Mouse (Mus musculus): ENCODE results near the gene Atp6v0c. TPM values are rescaled to one million over a fixed set of nuclear protein-coding genes. Genes with fewer than 3 reads are reported as not detected.

Atp6v0c gene
- polyA plus RNA-seq (2017; shearing (Covaris generic)) = 100 to 1,000 TPM; 213 to 271 TPM

- peak; percentile 88 for ATAC-seq
Observed at GRCm38 (mm10) chr17:24169317-24170065, at the start of gene Atp6v0c. Gene Atp6v0c (minus strand): TSS chr17:24169702.

GRCm38 (mm10) chr17:24216836-24217235 lies 47.3 kb upstream of the Atp6v0c start:
- no peak for ATAC-seq

- ATAC-seq = no peak
Observed at GRCm38 (mm10) chr17:24213186-24213585, 43.7 kb upstream of the Atp6v0c start.

- ATAC-seq = no peak
Observed at GRCm38 (mm10) chr17:24212441-24213018, 43.0 kb upstream of the Atp6v0c start.

- peak; percentile 73 for ATAC-seq
Observed at GRCm38 (mm10) chr17:24211631-24212440, 42.3 kb upstream of the Atp6v0c start.

GRCm38 (mm10) chr17:24210591-24210990 lies 41.1 kb upstream of the Atp6v0c start:
- ATAC-seq = no peak

GRCm38 (mm10) chr17:24209916-24210240 lies 40.4 kb upstream of the Atp6v0c start:
- ATAC-seq = no peak

- no peak for ATAC-seq
Observed at GRCm38 (mm10) chr17:24209043-24209915, 39.8 kb upstream of the Atp6v0c start, which contains the start of gene Ntn3. Gene Ntn3 (minus strand): TSS chr17:24209531.

- ATAC-seq = no peak
Observed at GRCm38 (mm10) chr17:24208641-24209042, 39.1 kb upstream of the Atp6v0c start.

GRCm38 (mm10) chr17:24207768-24208640 lies 38.5 kb upstream of the Atp6v0c start:
- ATAC-seq = no peak

- peak; percentile 63 for ATAC-seq
Observed at GRCm38 (mm10) chr17:24206451-24207351, 37.2 kb upstream of the Atp6v0c start.

GRCm38 (mm10) chr17:24205908-24206361 lies 36.4 kb upstream of the Atp6v0c start:
- peak; percentile 33 for ATAC-seq

- peak; percentile 56 for ATAC-seq
Observed at GRCm38 (mm10) chr17:24205284-24205888, 35.9 kb upstream of the Atp6v0c start, which contains the start of gene Tbc1d24. Gene Tbc1d24 (minus strand): TSS chr17:24205562.

- ATAC-seq = no peak
Observed at GRCm38 (mm10) chr17:24204846-24205245, 35.3 kb upstream of the Atp6v0c start.

GRCm38 (mm10) chr17:24203611-24204534 lies 34.4 kb upstream of the Atp6v0c start:
- no peak for ATAC-seq

- no peak for ATAC-seq
Observed at GRCm38 (mm10) chr17:24203068-24203467, 33.6 kb upstream of the Atp6v0c start.

- no peak for ATAC-seq
Observed at GRCm38 (mm10) chr17:24201092-24201491, 31.6 kb upstream of the Atp6v0c start.

- ATAC-seq = no peak
Observed at GRCm38 (mm10) chr17:24199741-24200140, 30.2 kb upstream of the Atp6v0c start.

Data from CD4-positive, CD25-positive, alpha-beta regulatory T cell, adult 4 months (primary cell).